Mouse (Mus musculus) ES-E14 (cell line): ENCODE measurements around the gene 2700081O15Rik.

Source experiments
- HCFC1 ChIP-seq: IDR thresholded peaks from 2 replicates; pipeline ENCODE4 v1.6.1; 2012; ENCODE audit warnings: low read length, inconsistent platforms, borderline replicate concordance; ENCODE audit not compliant: insufficient read depth
- MAFK ChIP-seq: IDR thresholded peaks from 2 replicates; pipeline ENCODE4 v1.6.1; 2014; ENCODE audit warnings: mild to moderate bottlenecking, low read depth, low read length, inconsistent platforms; ENCODE audit not compliant: insufficient read depth

DNA sequence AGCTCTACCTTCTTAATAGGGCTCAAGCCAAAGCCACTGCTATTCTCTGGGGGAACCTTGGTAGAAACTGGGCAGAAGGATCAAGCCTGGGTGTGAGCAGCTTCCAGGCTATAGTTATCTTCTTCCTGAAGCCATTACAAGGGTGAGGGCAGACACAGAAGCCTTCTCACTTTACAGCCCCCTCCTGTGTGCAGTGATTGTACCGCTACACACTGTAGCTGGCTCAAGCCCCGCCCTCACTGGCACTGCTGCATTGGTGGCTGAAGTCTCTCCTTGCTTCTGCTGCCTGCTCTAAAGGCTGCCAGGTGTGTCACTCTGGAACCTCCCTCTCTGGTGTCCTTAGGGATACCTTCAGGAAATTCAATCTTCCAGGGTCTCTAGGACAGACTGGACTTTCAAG is 5.1 kb upstream of the 2700081O15Rik start:
- TF ChIP-seq MAFK = no peak
- no peak for TF ChIP-seq HCFC1
